Mouse (Mus musculus) myocyte (in vitro differentiated cells): ENCODE results near the gene Hsf4. TPM values are rescaled to one million over a fixed set of nuclear protein-coding genes. Genes with fewer than 3 reads are reported as not detected.

Source experiments
- H3K27me3 ChIP-seq: one replicate; pipeline ENCODE4 v1.6.1; 2011; ENCODE audit not compliant: control insufficient read depth, insufficient read depth, insufficient read length
- H3K36me3 ChIP-seq: one replicate; pipeline ENCODE4 v1.6.1; 2011; ENCODE audit not compliant: control insufficient read depth, insufficient read depth
- H3K4me2 ChIP-seq: one replicate; pipeline ENCODE4 v1.6.1; 2011; ENCODE audit warnings: low read depth, control low read depth
- H3K4me3 ChIP-seq: one replicate; pipeline ENCODE4 v1.5.1; 2011; ENCODE audit warnings: mild to moderate bottlenecking, control low read depth, moderate library complexity
- H3K79me2 ChIP-seq: one replicate; pipeline ENCODE4 v1.6.1; 2011; ENCODE audit not compliant: control insufficient read depth, insufficient read depth
- H3ac ChIP-seq: one replicate; pipeline ENCODE4 v1.6.1; 2011; ENCODE audit not compliant: control insufficient read depth, insufficient read length
- CEBPB ChIP-seq: IDR thresholded peaks from 2 replicates; pipeline ENCODE4 v1.6.1; 2011; ENCODE audit warnings: mild to moderate bottlenecking, moderate library complexity; ENCODE audit not compliant: poor library complexity, insufficient read depth, severe bottlenecking
- E2F4 ChIP-seq: IDR thresholded peaks from one replicate; pipeline ENCODE4 v1.6.1; 2011; ENCODE audit warnings: mild to moderate bottlenecking, control low read depth, moderate library complexity; ENCODE audit not compliant: insufficient read depth
- MAX ChIP-seq: IDR thresholded peaks from one replicate; pipeline ENCODE4 v1.6.1; 2011; ENCODE audit warnings: low read depth, mild to moderate bottlenecking, control low read depth
- MYOD1 ChIP-seq, 3 experiments: IDR thresholded peaks; one replicate each; pipeline ENCODE4 v1.6.1; 2011; ENCODE audit warnings: control low read depth in 2 of 3, low read depth in 2 of 3, mild to moderate bottlenecking in 2 of 3, moderate library complexity in 1 of 3; ENCODE audit not compliant: insufficient read length in 2 of 3, control insufficient read depth in 1 of 3
- MYOG ChIP-seq, 3 experiments: IDR thresholded peaks; one replicate each; pipeline ENCODE4 v1.6.1; 2011; ENCODE audit warnings: control low read depth in 2 of 3, low read depth in 2 of 3, mild to moderate bottlenecking in 2 of 3; ENCODE audit not compliant: insufficient read length in 2 of 3, control insufficient read depth in 1 of 3, insufficient read depth in 1 of 3
- POLR2A ChIP-seq: IDR thresholded peaks from one replicate; pipeline ENCODE4 v1.6.1; 2011; ENCODE audit warnings: low read depth, mild to moderate bottlenecking, control low read depth, moderate library complexity; ENCODE audit not compliant: insufficient read length
- POLR2AphosphoS2 ChIP-seq: IDR thresholded peaks from one replicate; pipeline ENCODE4 v1.6.1; 2011; ENCODE audit warnings: low read depth, control low read depth; ENCODE audit not compliant: insufficient read length
- REST ChIP-seq: IDR thresholded peaks from one replicate; pipeline ENCODE4 v1.6.1; 2011; ENCODE audit warnings: mild to moderate bottlenecking, control low read depth, moderate library complexity; ENCODE audit not compliant: insufficient read depth, insufficient read length
- SRF ChIP-seq: IDR thresholded peaks from one replicate; pipeline ENCODE4 v1.6.1; 2011; ENCODE audit warnings: low read depth; ENCODE audit not compliant: control insufficient read depth, insufficient read length
- TCF12 ChIP-seq: IDR thresholded peaks from one replicate; pipeline ENCODE4 v1.6.1; 2011; ENCODE audit warnings: mild to moderate bottlenecking, control low read depth; ENCODE audit not compliant: poor library complexity, insufficient read depth, severe bottlenecking
- TCF3 ChIP-seq: IDR thresholded peaks from one replicate; pipeline ENCODE4 v1.6.1; 2011; ENCODE audit warnings: low read depth, control low read depth; ENCODE audit not compliant: insufficient read length
- USF1 ChIP-seq: IDR thresholded peaks from one replicate; pipeline ENCODE4 v1.6.1; 2011; ENCODE audit warnings: low read depth, mild to moderate bottlenecking, control low read depth, moderate library complexity
- polyA plus RNA-seq: library from polyadenylated mRNA; unstranded; fragments of >200 nt; fragmentation: generic; extraction: Trizol; gene quantifications from one replicate; pipeline ENCODE4 v1.2.1, GENCODE M21; 2012; ENCODE audit warnings: missing spikeins

Gene Hsf4
- polyA plus RNA-seq, 1 experiment: 5.8 TPM

DNA sequence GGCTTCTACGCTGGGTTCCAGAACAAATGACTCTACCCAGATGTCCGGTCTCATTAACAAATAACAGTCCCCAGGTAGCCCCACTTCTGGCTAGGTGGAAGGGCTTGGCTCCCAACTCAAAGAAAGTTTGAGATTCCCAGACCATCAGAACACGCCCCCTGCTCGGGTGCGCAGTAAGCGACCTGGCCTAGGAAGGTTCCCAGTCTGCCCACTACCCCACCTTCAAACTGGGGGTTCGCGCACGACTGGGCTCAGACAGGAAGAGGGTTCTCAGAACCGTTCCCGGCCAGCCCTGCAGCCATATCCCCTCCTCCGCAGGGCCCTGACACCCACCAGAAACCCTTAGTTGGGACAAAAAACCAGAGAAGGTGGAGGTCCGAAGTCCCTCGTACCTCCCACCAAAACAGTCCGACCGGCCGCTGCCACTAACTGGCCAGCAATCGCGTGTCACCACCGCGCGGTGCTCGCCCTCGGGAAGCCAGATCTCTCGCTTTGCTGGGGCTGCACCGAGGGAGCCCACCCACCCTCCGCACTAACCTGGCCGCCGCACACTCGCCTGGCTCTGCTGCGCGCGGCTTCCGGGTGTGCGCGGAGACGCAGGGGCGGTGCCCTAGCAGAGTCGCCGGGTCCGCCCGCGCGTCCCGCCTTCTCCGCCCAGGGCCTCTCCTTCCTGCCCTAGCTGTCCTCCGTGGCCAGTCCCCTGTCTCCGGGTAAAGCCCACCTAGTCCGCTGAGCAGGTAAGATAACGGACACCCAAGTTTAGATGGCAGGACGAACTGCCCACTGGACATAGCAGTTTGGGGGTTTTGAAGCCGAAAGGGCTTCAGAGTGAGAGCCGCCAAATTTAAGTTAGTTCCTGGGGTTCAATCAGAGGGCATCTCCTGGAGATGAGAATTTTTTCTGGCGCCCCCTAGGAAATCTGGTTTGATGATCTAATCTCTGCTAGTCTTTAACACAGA, 5.3 kb upstream of the Hsf4 start, which contains the start of the genes Tradd and Fbxl8:
Tradd (minus strand) TSS at position 586 of the 959 bp plus-strand sequence.
Fbxl8 (plus strand) TSS at position 625 of the 959 bp plus-strand sequence.
- H3K36me3 ChIP-seq: no peaks in the 10 kb centered on the region
- H3K79me2 ChIP-seq: peaks cover 4% of the 10 kb centered on the region
- H3K27me3 ChIP-seq: no peaks in the 10 kb centered on the region
- H3K4me2 ChIP-seq: peak within 1 kb of the TSS; percentile 72
- peak within 1 kb of the TSS; percentile 19 for H3ac ChIP-seq
- TF ChIP-seq MAX (no peak), POLR2AphosphoS2 (peak; percentile 81), POLR2A (peak; percentile 86), CEBPB (no peak), TCF12 (no peak), MYOD1 (IDR thresholded peaks at IDR 0.05; ENCODE audit: control insufficient read depth in 1 of 3, insufficient read length in 2 of 3, low read depth in 2 of 3) (peak in 1 of 3 experiments; percentile 19), MYOG (IDR thresholded peaks at IDR 0.05; ENCODE audit: control insufficient read depth in 1 of 3, insufficient read depth in 1 of 3, insufficient read length in 2 of 3, low read depth in 2 of 3) (peak in 1 of 3 experiments; percentile 1), TCF3 (no peak), E2F4 (no peak), USF1 (no peak), REST (no peak), SRF (no peak)
- peak within 1 kb of the TSS; percentile 62 for H3K4me3 ChIP-seq

DNA sequence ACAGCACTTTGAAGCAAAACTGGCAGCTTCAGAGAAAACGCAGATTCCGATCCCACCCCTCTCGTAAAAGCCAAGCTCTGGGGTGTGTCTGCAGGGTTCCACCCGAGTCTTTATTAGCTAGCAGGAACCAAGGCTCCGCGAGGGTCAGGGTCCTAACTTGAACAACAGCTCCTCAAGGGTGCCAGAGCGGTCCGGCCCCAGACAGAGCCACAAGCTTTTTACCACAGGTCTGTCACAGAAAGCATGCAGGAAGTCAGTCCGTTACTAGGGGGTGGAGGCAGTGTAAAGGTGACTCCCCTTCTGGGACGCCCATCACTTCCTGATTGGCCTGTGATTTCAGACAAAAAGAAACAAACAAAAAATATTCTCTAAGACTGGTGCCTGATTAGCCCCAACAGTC, 4.5 kb upstream of the Hsf4 start:
- Histone ChIP-seq H3K36me3 (no peaks in the 10 kb centered on the region), H3K27me3 (no peaks in the 10 kb centered on the region), H3K79me2 (peaks cover 4% of the 10 kb centered on the region), H3ac (peak overlapping the region; percentile 19), H3K4me3 (peak overlapping the region; percentile 62), H3K4me2 (peak overlapping the region; percentile 72)
- TF ChIP-seq CEBPB: no peak
- TF ChIP-seq POLR2A: peak; percentile 24

- no peaks in the 10 kb centered on the region for H3K36me3 ChIP-seq
- TF ChIP-seq POLR2A (no peak), REST (no peak), TCF3 (no peak), MYOG (IDR thresholded peaks at IDR 0.05; ENCODE audit: control insufficient read depth in 1 of 3, insufficient read depth in 1 of 3, insufficient read length in 2 of 3, low read depth in 2 of 3) (no peak), TCF12 (no peak), MYOD1 (IDR thresholded peaks at IDR 0.05; ENCODE audit: control insufficient read depth in 1 of 3, insufficient read length in 2 of 3, low read depth in 2 of 3) (no peak), CEBPB (no peak), MAX (no peak), USF1 (no peak), E2F4 (no peak), SRF (no peak)
- H3ac ChIP-seq: no peak overlapping the region
- H3K4me3 ChIP-seq: no peak overlapping the region
- no peaks in the 10 kb centered on the region for H3K27me3 ChIP-seq
- no peak overlapping the region for H3K4me2 ChIP-seq
- peaks cover 4% of the 10 kb centered on the region for H3K79me2 ChIP-seq
These were observed 2.8 kb upstream of the Hsf4 start for GRCm38 (mm10) chr8:105266775-105267174.

- Histone ChIP-seq H3K4me3 (peak overlapping the region; percentile 20), H3K36me3 (no peaks in the 10 kb centered on the region), H3ac (no peak overlapping the region), H3K27me3 (no peaks in the 10 kb centered on the region), H3K4me2 (peak overlapping the region; percentile 80), H3K79me2 (no peaks in the 10 kb centered on the region)
- peak; percentile 25 for TF ChIP-seq POLR2AphosphoS2
- no peak for TF ChIP-seq MYOD1 (IDR thresholded peaks at IDR 0.05; ENCODE audit: control insufficient read depth in 1 of 3, insufficient read length in 2 of 3, low read depth in 2 of 3)
These were observed 1.1 kb upstream of the Hsf4 start for GRCm38 (mm10) chr8:105268342-105269074.

DNA sequence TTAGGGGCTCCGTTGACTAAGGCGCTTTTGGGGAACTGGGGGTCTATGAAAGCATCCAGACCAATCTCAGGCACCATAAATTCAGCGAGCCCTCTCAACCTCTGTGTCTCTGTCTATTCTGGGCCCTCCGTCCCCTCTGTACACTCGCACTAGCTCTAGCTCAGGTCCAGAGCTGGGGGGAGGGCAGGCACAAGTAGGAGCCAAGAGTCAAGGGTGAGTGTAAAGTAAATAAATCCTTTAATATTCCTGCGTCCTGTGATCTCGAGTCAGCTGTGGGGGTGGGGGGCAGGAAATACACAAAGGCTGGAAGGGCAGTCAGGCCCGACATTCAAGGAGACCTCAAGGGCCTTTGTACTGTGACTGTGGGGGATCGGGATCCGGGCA, 534 bp upstream of the Hsf4 start:
- Histone ChIP-seq H3K79me2 (no peaks in the 10 kb centered on the region), H3K4me3 (peak overlapping the region; percentile 20), H3K36me3 (no peaks in the 10 kb centered on the region), H3K4me2 (peak overlapping the region; percentile 80), H3K27me3 (no peaks in the 10 kb centered on the region), H3ac (peak overlapping the region; percentile 9)
- no peak for TF ChIP-seq SRF
- no peak for TF ChIP-seq MYOG (IDR thresholded peaks at IDR 0.05; ENCODE audit: control insufficient read depth in 1 of 3, insufficient read depth in 1 of 3, insufficient read length in 2 of 3, low read depth in 2 of 3)
- no peak for TF ChIP-seq MYOD1 (IDR thresholded peaks at IDR 0.05; ENCODE audit: control insufficient read depth in 1 of 3, insufficient read length in 2 of 3, low read depth in 2 of 3)
- TF ChIP-seq POLR2A: no peak
- TF ChIP-seq TCF3: no peak
- no peak for TF ChIP-seq E2F4
- no peak for TF ChIP-seq TCF12
- no peak for TF ChIP-seq REST
- TF ChIP-seq USF1: no peak
- TF ChIP-seq POLR2AphosphoS2: no peak
- TF ChIP-seq CEBPB: no peak
